Mouse (Mus musculus) thymus, postnatal 10 days (tissue): ENCODE measurements at regions not wholly inside any gene's neighbourhood (a gene's known extent, or its start where the extent isn't known, plus 50 kb on each side); places are given as distances from the start of the nearest gene placed in this dataset.

Experiments used
- DNase-seq, 2 experiments: peaks; one replicate each; pipeline ENCODE4 v3.0.0; 2021; ENCODE audit warnings: low spot score in 2 of 2

GRCm38 (mm10) chr9:49873550-49873949, 74.8 kb upstream of the Ncam1 start:
- DNase-seq: no peak

GRCm38 (mm10) chr9:49851522-49851921, 52.8 kb upstream of the Ncam1 start:
- no peak for DNase-seq

GRCm38 (mm10) chr9:49849442-49849841, 50.7 kb upstream of the Ncam1 start:
- DNase-seq: no peak

- DNase-seq: no peak
Observed at GRCm38 (mm10) chr9:49848943-49849342, 50.2 kb upstream of the Ncam1 start.
